19 mouse cellular contexts compared by ENCODE assay signal in the genomic region with DNA sequence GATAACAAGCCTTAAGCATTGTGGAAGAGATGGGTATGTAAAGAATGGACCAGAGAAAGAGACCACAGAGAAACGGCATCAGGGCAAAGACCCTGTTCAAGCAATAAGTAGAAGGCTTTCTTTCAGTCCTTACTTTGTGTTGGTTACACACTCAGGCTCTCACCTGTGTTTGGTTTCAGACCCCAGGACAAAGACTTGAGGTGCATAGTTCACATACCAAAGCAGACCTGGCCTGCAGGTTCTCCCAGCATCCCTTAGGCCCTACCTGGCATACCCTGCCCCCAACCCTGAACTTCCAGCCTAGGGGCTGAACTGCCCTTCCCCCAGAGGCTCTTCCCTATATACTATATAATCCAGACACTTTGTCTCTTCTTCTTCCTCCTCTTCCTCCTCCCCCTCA. TPM values are rescaled to one million over a fixed set of nuclear protein-coding genes. Genes with fewer than 3 reads are reported as not detected.
DNase-seq lines count a peak whose midpoint lies in the region; ATAC-seq and TF ChIP-seq lines count a peak whose summit lies in the region.
"Had no signal": no experiment of that assay in that cellular context is flagged by ENCODE, and none has a peak within 500 bp of the region (broad histone marks: within the 10 kb centered on the region; RNA-seq: fewer than 3 reads in every experiment).

No protein-coding gene starts in this region.

- no peaks in the 10 kb centered on the region for H3K9me3 ChIP-seq in lung, embryonic 15.5 days
- H3K9me3 ChIP-seq in ES-E14 (ENCODE audit: control insufficient read depth, insufficient read depth, low read depth, low read length): no peaks in the 10 kb centered on the region
- no peaks in the 10 kb centered on the region for H3K9me3 ChIP-seq in lung, postnatal 0 days (ENCODE audit: low read length)
- H3K9me3 ChIP-seq in liver, embryonic 11.5 days (ENCODE audit: control insufficient read depth, low read length): no peaks in the 10 kb centered on the region
- H3K9me3 ChIP-seq: embryonic facial prominence, embryonic 12.5 days; forebrain, embryonic 15.5 days; heart, embryonic 10.5 days; hindbrain, embryonic 13.5 days had no signal

- no peaks in the 10 kb centered on the region for H3K36me3 ChIP-seq in lung, embryonic 15.5 days
- no peaks in the 10 kb centered on the region for H3K36me3 ChIP-seq in ES-E14 (ENCODE audit: control insufficient read depth, insufficient read depth, low read length, poor library complexity, severe bottlenecking)
- H3K36me3 ChIP-seq in lung, postnatal 0 days (ENCODE audit: insufficient read depth, low read length): no peaks in the 10 kb centered on the region
- no peaks in the 10 kb centered on the region for H3K36me3 ChIP-seq in liver, embryonic 11.5 days (ENCODE audit: control insufficient read depth, insufficient read depth, low read length)
- H3K36me3 ChIP-seq: embryonic facial prominence, embryonic 12.5 days; forebrain, embryonic 15.5 days; heart, embryonic 10.5 days; hindbrain, embryonic 13.5 days had no signal

- WGBS in lung, embryonic 15.5 days: 79% methylated on average over 1 of the region's 1 CpGs
- WGBS in lung, postnatal 0 days: 45% methylated on average over 1 of the region's 1 CpGs
- WGBS in liver, embryonic 11.5 days: 89% methylated on average over 1 of the region's 1 CpGs

- H3K4me1 ChIP-seq in lung, embryonic 15.5 days: peaks cover 14% of the 10 kb centered on the region; the same call in 1 of the 2 replicates
- peaks cover 0 to 14% of the 10 kb centered on the region in 2 experiments; a peak in 2 of 4 replicates for H3K4me1 ChIP-seq in ES-E14 (ENCODE audit: control insufficient read depth in 2 of 2, insufficient read depth in 2 of 2, low read length in 2 of 2, poor library complexity in 1 of 2)
- no peaks in the 10 kb centered on the region for H3K4me1 ChIP-seq in lung, postnatal 0 days (ENCODE audit: insufficient read depth, low read depth, low read length)
- H3K4me1 ChIP-seq in liver, embryonic 11.5 days (replicated peaks; ENCODE audit: control insufficient read depth, insufficient read depth, low read length): no peaks in the 10 kb centered on the region; the same call in 1 of the 2 replicates
- H3K4me1 ChIP-seq: forebrain, embryonic 15.5 days had no signal

- no peak overlapping the region for H3K9ac ChIP-seq in lung, embryonic 15.5 days
- peak overlapping the region; percentile 46; the same call in 1 of the 2 replicates for H3K9ac ChIP-seq in ES-E14 (ENCODE audit: insufficient read depth, low read depth, low read length, poor library complexity, severe bottlenecking)
- H3K9ac ChIP-seq in lung, postnatal 0 days (replicated peaks; ENCODE audit: low read depth): no peak overlapping the region
- no peak overlapping the region for H3K9ac ChIP-seq in liver, embryonic 11.5 days (ENCODE audit: low read depth, low read length)
- H3K9ac ChIP-seq: embryonic facial prominence, embryonic 12.5 days; forebrain, embryonic 15.5 days; hindbrain, embryonic 13.5 days had no signal

- 0 out of 2 replicates have a peak, but pooled peaks have one; percentile 41 for ATAC-seq in lung, embryonic 15.5 days (ENCODE audit: borderline replicate concordance, extremely low read depth, low FRiP score, low TSS enrichment)
- ATAC-seq in lung, postnatal 0 days: peak; percentile 34; the same call in 1 of the 2 replicates
- no peak for ATAC-seq in liver, embryonic 11.5 days (replicated peaks; ENCODE audit: low FRiP score)
- ATAC-seq: forebrain, embryonic 15.5 days; hindbrain, postnatal 0 days; Patski had no signal

- no peak for TF ChIP-seq EP300 in lung, postnatal 0 days (IDR thresholded peaks at IDR 0.05)

- no peak for TF ChIP-seq CTCF in lung, postnatal 0 days (IDR thresholded peaks at IDR 0.05)

- in situ Hi-C loops in ES-E14 (cut with MboI; ENCODE audit: low sequenced_read_pairs in 2 of 2, unreplicated experiment in 2 of 2): no loop called here

- peak overlapping the region; percentile 92 for H3K27ac ChIP-seq in lung, embryonic 15.5 days
- H3K27ac ChIP-seq in ES-E14 (ENCODE audit: insufficient read depth, low read depth, low read length, poor library complexity, severe bottlenecking): peak overlapping the region; percentile 67; the same call in 1 of the 2 replicates
- H3K27ac ChIP-seq in lung, postnatal 0 days (ENCODE audit: low read length): no peak overlapping the region
- no peak overlapping the region for H3K27ac ChIP-seq in liver, embryonic 11.5 days (ENCODE audit: low read depth, low read length)
- H3K27ac ChIP-seq: embryonic facial prominence, embryonic 12.5 days; forebrain, embryonic 15.5 days; heart, embryonic 10.5 days; hindbrain, embryonic 13.5 days; hindbrain, postnatal 0 days had no signal

- DNase-seq in lung, postnatal 36 days: no peak
- DNase-seq in ES-E14 (ENCODE audit: low read depth, low spot score): no peak
- DNase-seq in lung, postnatal 0 days (ENCODE audit: low spot score): peak; percentile 33
- no peak for DNase-seq in kidney, postnatal 4 days
- DNase-seq in liver, embryonic 11.5 days (ENCODE audit: low spot score): no peak
- DNase-seq: adrenal gland, adult 8-10 months; adrenal gland, postnatal 36 days; cerebellum, adult 2 months; cerebellum, postnatal 10 days; gastrocnemius, postnatal 36 days; heart, adult 18-20 months; heart, postnatal 14 days had no signal

- no peak overlapping the region for H3K4me3 ChIP-seq in lung, embryonic 15.5 days
- H3K4me3 ChIP-seq in ES-E14 (ENCODE audit: insufficient read depth in 1 of 2, low read depth in 1 of 2, low read length in 2 of 2, poor library complexity in 1 of 2, severe bottlenecking in 1 of 2): no peak overlapping the region
- no peak overlapping the region for H3K4me3 ChIP-seq in lung, postnatal 0 days (ENCODE audit: low read depth, low read length)
- no peak overlapping the region for H3K4me3 ChIP-seq in liver, embryonic 11.5 days (ENCODE audit: low read depth, low read length)
- H3K4me3 ChIP-seq: embryonic facial prominence, embryonic 12.5 days; forebrain, embryonic 15.5 days; heart, embryonic 10.5 days; hindbrain, embryonic 13.5 days had no signal

- H3K4me2 ChIP-seq in lung, embryonic 15.5 days: peak overlapping the region; percentile 13; the same call in 1 of the 2 replicates
- H3K4me2 ChIP-seq in lung, postnatal 0 days (replicated peaks; ENCODE audit: low read depth, low read length): no peak overlapping the region
- H3K4me2 ChIP-seq in liver, embryonic 11.5 days: no peak overlapping the region
- H3K4me2 ChIP-seq: embryonic facial prominence, embryonic 12.5 days; forebrain, embryonic 15.5 days; hindbrain, embryonic 13.5 days had no signal

- H3K27me3 ChIP-seq in lung, embryonic 15.5 days: no peaks in the 10 kb centered on the region
- H3K27me3 ChIP-seq in lung, postnatal 0 days (replicated peaks; ENCODE audit: insufficient read depth, low read length): no peaks in the 10 kb centered on the region
- no peaks in the 10 kb centered on the region for H3K27me3 ChIP-seq in liver, embryonic 11.5 days (replicated peaks; ENCODE audit: control insufficient read depth, insufficient read depth, low read length)
- H3K27me3 ChIP-seq: embryonic facial prominence, embryonic 12.5 days; forebrain, embryonic 15.5 days; hindbrain, embryonic 13.5 days; Patski had no signal

TF ChIP-seq in ES-E14, 5 proteins besides CTCF, POLR2A, EP300 and RAD21:
- TF ChIP-seq ZNF384 (IDR thresholded peaks at IDR 0.05; ENCODE audit: low read depth, low read length) (no peak), MAFK (IDR thresholded peaks at IDR 0.05; ENCODE audit: insufficient read depth, low read depth, low read length) (no peak), CHD2 (IDR thresholded peaks at IDR 0.05; ENCODE audit: low read depth, low read length) (no peak), ZC3H11A (IDR thresholded peaks at IDR 0.05; ENCODE audit: borderline replicate concordance, low read depth, low read length) (no peak), HCFC1 (IDR thresholded peaks at IDR 0.05; ENCODE audit: borderline replicate concordance, insufficient read depth, low read length) (no peak)

RNA-seq across cellular contexts. Expression of a gene that starts 23.3 kb away (rescaled TPM):
- polyA plus RNA-seq in lung, embryonic 15.5 days (2015; fragmentation: Nextera tagmentation; extraction: Ambion mirVana): 106 TPM in 2 replicates
- total RNA-seq in ES-E14 (2012; rRNA removed): 159 and 173 TPM in 2 replicates
- polyA plus RNA-seq in lung, postnatal 0 days (2015; fragmentation: Nextera tagmentation; extraction: Ambion mirVana): 46.9 and 51.1 TPM in 2 replicates
- 125 and 132 TPM in 2 replicates for polyA plus RNA-seq in liver, embryonic 11.5 days (2014; fragmentation: Nextera tagmentation; extraction: Ambion mirVana)

RNA-seq across cellular contexts. Expression of a gene that starts 41.4 kb away (rescaled TPM):
- polyA plus RNA-seq in lung, embryonic 15.5 days (2015; fragmentation: Nextera tagmentation; extraction: Ambion mirVana): 17.4 and 21.7 TPM in 2 replicates
- 10.6 and 10.8 TPM in 2 replicates for total RNA-seq in ES-E14 (2012; rRNA removed)
- polyA plus RNA-seq in lung, postnatal 0 days (2015; fragmentation: Nextera tagmentation; extraction: Ambion mirVana): 10.3 and 10.5 TPM in 2 replicates
- polyA plus RNA-seq in liver, embryonic 11.5 days (2014; fragmentation: Nextera tagmentation; extraction: Ambion mirVana): 18.9 and 20.3 TPM in 2 replicates

RNA-seq across cellular contexts. Expression of a gene that starts 49.1 kb away (rescaled TPM):
- 54.9 and 67.1 TPM in 2 replicates for polyA plus RNA-seq in lung, embryonic 15.5 days (2015; fragmentation: Nextera tagmentation; extraction: Ambion mirVana)
- 159 and 168 TPM in 2 replicates for total RNA-seq in ES-E14 (2012; rRNA removed)
- 57.4 and 71.6 TPM in 2 replicates for polyA plus RNA-seq in lung, postnatal 0 days (2015; fragmentation: Nextera tagmentation; extraction: Ambion mirVana)
- polyA plus RNA-seq in liver, embryonic 11.5 days (2014; fragmentation: Nextera tagmentation; extraction: Ambion mirVana): 43.6 and 48.2 TPM in 2 replicates

RNA-seq across cellular contexts. Expression of a gene that starts 59.9 kb away (rescaled TPM):
- 615 and 636 TPM in 2 replicates for polyA plus RNA-seq in lung, embryonic 15.5 days (2015; fragmentation: Nextera tagmentation; extraction: Ambion mirVana)
- 170 and 236 TPM in 2 replicates for total RNA-seq in ES-E14 (2012; rRNA removed)
- 402 and 427 TPM in 2 replicates for polyA plus RNA-seq in lung, postnatal 0 days (2015; fragmentation: Nextera tagmentation; extraction: Ambion mirVana)
- polyA plus RNA-seq in liver, embryonic 11.5 days (2014; fragmentation: Nextera tagmentation; extraction: Ambion mirVana): 519 and 569 TPM in 2 replicates

Comparison
In these comparisons a context has a peak if more than half of its experiments do, and no peak if none do; other contexts are left out.
1. H3K27ac ChIP-seq: peak in lung, embryonic 15.5 days (single experiment) and ES-E14 (single experiment); none in lung, postnatal 0 days (single experiment) and liver, embryonic 11.5 days (single experiment).